Mouse (Mus musculus) spleen, adult 2 months (tissue): ENCODE measurements around the gene Eif2b2.

ENCODE experiments used
- CTCF ChIP-seq: fragments of 200-500 bp; IDR thresholded peaks from 2 replicates; pipeline ENCODE4 v1.5.1; 2011; ENCODE audit warnings: mild to moderate bottlenecking, inconsistent platforms; ENCODE audit not compliant: insufficient read depth, insufficient read length, insufficient replicate concordance; ENCODE audit errors: extremely low read depth
- POLR2A ChIP-seq: fragments of 200-500 bp; IDR thresholded peaks from 2 replicates; pipeline ENCODE4 v1.6.1; 2011; ENCODE audit warnings: low read depth, low read length, inconsistent platforms

- TF ChIP-seq CTCF (no peak), POLR2A (no peak)
These were observed 4.2 kb upstream of the Eif2b2 start for GRCm38 (mm10) chr12:85215031-85215430.
